Mouse (Mus musculus) limb, embryonic 14.5 days (tissue): ENCODE results near the gene Olfr69. TPM values are rescaled to one million over a fixed set of nuclear protein-coding genes. Genes with fewer than 3 reads are reported as not detected.
"Not testable (repeated sequence)": the region's sequence is repeated elsewhere in the genome, so short reads cannot be mapped to it uniquely, and the experiment has no call there.

Experiments used
- ATAC-seq: fragments of 200-750 bp; cut with Nextera tagmentation; 2 replicates; pipeline ENCODE4 v1.8.0; 2017; ENCODE audit warnings: low read depth, moderate number of reproducible peaks, moderate TSS enrichment; ENCODE audit not compliant: low FRiP score
- DNase-seq: peaks from one replicate; pipeline ENCODE4 v3.0.0-alpha.2; 2015; ENCODE audit warnings: low spot score
- H3K27ac ChIP-seq: fragments of 300-500 bp; sonication (generic); replicated peaks from 2 replicates; pipeline ENCODE4 v1.5.1; 2014; ENCODE audit warnings: low read depth, mild to moderate bottlenecking, low read length, moderate library complexity, mixed read lengths
- H3K27me3 ChIP-seq: fragments of 300-500 bp; sonication (generic); 2 replicates; pipeline ENCODE4 v1.6.1; 2014; ENCODE audit warnings: low read length, mixed read lengths; ENCODE audit not compliant: control insufficient read depth, insufficient read depth
- H3K36me3 ChIP-seq: fragments of 300-500 bp; sonication (generic); 2 replicates; pipeline ENCODE4 v1.6.1; 2014; ENCODE audit warnings: mild to moderate bottlenecking, low read length, moderate library complexity, mixed read lengths; ENCODE audit not compliant: control insufficient read depth, insufficient read depth
- H3K4me1 ChIP-seq: fragments of 300-500 bp; sonication (generic); 2 replicates; pipeline ENCODE4 v1.6.1; 2014; ENCODE audit warnings: antibody characterized with exemption, low read length, mixed read lengths; ENCODE audit not compliant: control insufficient read depth, insufficient read depth
- H3K4me2 ChIP-seq: fragments of 300-500 bp; sonication (generic); replicated peaks from 2 replicates; pipeline ENCODE4 v1.6.1; 2014; ENCODE audit warnings: low read depth, mild to moderate bottlenecking, low read length, moderate library complexity; ENCODE audit not compliant: severe bottlenecking
- H3K4me3 ChIP-seq: fragments of 300-500 bp; sonication (generic); replicated peaks from 2 replicates; pipeline ENCODE4 v1.5.1; 2014; ENCODE audit warnings: low read length
- H3K9ac ChIP-seq: fragments of 300-500 bp; sonication (generic); 2 replicates; pipeline ENCODE4 v1.6.1; 2014; ENCODE audit warnings: mild to moderate bottlenecking, low read depth, low read length, moderate library complexity; ENCODE audit not compliant: severe bottlenecking
- H3K9me3 ChIP-seq: fragments of 300-500 bp; sonication (generic); 2 replicates; pipeline ENCODE4 v1.6.1; 2016; ENCODE audit warnings: low read length; ENCODE audit not compliant: control insufficient read depth
- POLR2A ChIP-seq: fragments of 200-500 bp; IDR thresholded peaks from 2 replicates; pipeline ENCODE4 v1.8.0; 2012; ENCODE audit warnings: inconsistent platforms, mild to moderate bottlenecking, moderate library complexity, borderline replicate concordance; ENCODE audit not compliant: insufficient read depth, insufficient read length; ENCODE audit errors: extremely low read depth
- WGBS: fragments of 180-500 bp; shearing (Covaris S2); extraction: QIAGEN DNeasy Blood & Tissue Kit; methylation state at CpG from one replicate; pipeline ENCODE4 v1.1.7; 2014; 5-methylcytosine and 5-hydroxymethylcytosine counted together
- polyA plus RNA-seq, 2 experiments: library from polyadenylated mRNA; depleted of rRNA in 1 of 2; stranded (reverse) in 1 of 2; unstranded in 1 of 2; fragments of >200 nt; fragmentation: Nextera tagmentation in 1 of 2; extraction: Ambion mirVana in 1 of 2; gene quantifications; 2 replicates each; pipeline versions ENCODE4 v1.2.1 to v1.2.3; 2012 to 2014

Olfr69 gene
- polyA plus RNA-seq (2012; rRNA removed) (not detected in 2 replicates), polyA plus RNA-seq (2014; fragmentation: Nextera tagmentation; extraction: Ambion mirVana) (not detected in 2 replicates)

DNA sequence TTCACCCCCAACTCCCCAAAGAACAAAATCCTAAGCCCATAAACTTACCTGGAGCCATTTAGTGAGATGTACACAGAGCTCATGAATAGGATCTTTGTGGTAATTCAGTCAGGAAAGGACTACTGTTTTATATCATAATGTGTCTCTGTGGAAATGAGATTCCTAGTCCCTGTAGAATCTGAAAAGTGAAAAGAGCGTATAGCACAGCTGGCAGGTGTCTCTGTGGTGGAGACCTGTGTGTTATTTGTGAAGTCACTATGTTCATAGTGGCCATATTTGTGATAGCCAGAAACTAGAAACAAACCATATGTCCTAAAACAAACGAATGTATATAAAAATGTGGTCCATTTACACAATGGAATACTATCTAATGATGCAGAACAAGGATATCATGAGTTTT, at the start of gene Olfr69:
Gene Olfr69 (minus strand): TSS at position 101 of the 400 bp plus-strand sequence.
- no peak for ATAC-seq
- Histone ChIP-seq H3K4me2 (no peak within 1 kb of the TSS), H3K9ac (no peak within 1 kb of the TSS), H3K9me3 (no peaks in the 10 kb centered on the region), H3K27me3 (no peaks in the 10 kb centered on the region), H3K4me1 (no peaks in the 10 kb centered on the region), H3K27ac (no peak within 1 kb of the TSS), H3K4me3 (no peak within 1 kb of the TSS), H3K36me3 (no peaks in the 10 kb centered on the region)
- TF ChIP-seq POLR2A: no peak
- WGBS: 74% methylated on average over 2 of the region's 2 CpGs
- no peak for DNase-seq

GRCm38 (mm10) chr7:103815085-103815484, 43.7 kb upstream of the Olfr69 start:
- H3K27ac ChIP-seq, H3K4me2 ChIP-seq, H3K27me3 ChIP-seq, H3K4me1 ChIP-seq, DNase-seq, H3K36me3 ChIP-seq, H3K4me3 ChIP-seq, ATAC-seq, H3K9me3 ChIP-seq, H3K9ac ChIP-seq: not testable (repeated sequence)
- 71% methylated on average over 1 of the region's 2 CpGs for WGBS

GRCm38 (mm10) chr7:103813766-103814165, 42.4 kb upstream of the Olfr69 start, which contains the start of gene Hbb-bt:
Gene Hbb-bt, minus strand, starts transcription at chr7:103813996.
- no peak within 1 kb of the TSS for H3K27ac ChIP-seq
- H3K27me3 ChIP-seq: no peaks in the 10 kb centered on the region
- no peak within 1 kb of the TSS for H3K4me3 ChIP-seq
- H3K4me2 ChIP-seq: no peak within 1 kb of the TSS
- H3K4me1 ChIP-seq: no peaks in the 10 kb centered on the region
- TF ChIP-seq POLR2A: no peak
- WGBS: 94% methylated on average over 3 of the region's 3 CpGs
- DNase-seq (no peak), ATAC-seq (no peak)
- no peaks in the 10 kb centered on the region for H3K36me3 ChIP-seq
- no peak within 1 kb of the TSS for H3K9ac ChIP-seq
- H3K9me3 ChIP-seq: no peaks in the 10 kb centered on the region

- WGBS: no CpG with 5 or more reads among the region's 3 CpGs
- ATAC-seq, H3K9me3 ChIP-seq: not testable (repeated sequence)
Observed at GRCm38 (mm10) chr7:103813152-103813551, 41.8 kb upstream of the Olfr69 start.

GRCm38 (mm10) chr7:103812174-103812573, 40.8 kb upstream of the Olfr69 start:
- WGBS: 63% methylated on average over 1 of the region's 1 CpGs

More at GRCm38 (mm10) chr7:103813152-103813551, 41.8 kb upstream of the Olfr69 start:
- not testable (repeated sequence) for DNase-seq, H3K27me3 ChIP-seq, H3K4me3 ChIP-seq, H3K4me2 ChIP-seq, H3K4me1 ChIP-seq, H3K36me3 ChIP-seq, H3K27ac ChIP-seq, H3K9ac ChIP-seq

GRCm38 (mm10) chr7:103811223-103811845, 39.9 kb upstream of the Olfr69 start:
- Histone ChIP-seq H3K9ac (no peak overlapping the region), H3K4me1 (no peaks in the 10 kb centered on the region), H3K9me3 (no peaks in the 10 kb centered on the region), H3K4me2 (no peak overlapping the region), H3K36me3 (no peaks in the 10 kb centered on the region), H3K27ac (no peak overlapping the region), H3K27me3 (no peaks in the 10 kb centered on the region), H3K4me3 (no peak overlapping the region)
- 94% methylated on average over 1 of the region's 1 CpGs for WGBS
- TF ChIP-seq POLR2A: no peak
- DNase-seq (no peak), ATAC-seq (no peak)

More at GRCm38 (mm10) chr7:103812174-103812573, 40.8 kb upstream of the Olfr69 start:
- no peak for DNase-seq
- H3K4me2 ChIP-seq: no peak overlapping the region
- no peaks in the 10 kb centered on the region for H3K27me3 ChIP-seq
- no peak for TF ChIP-seq POLR2A
- no peak overlapping the region for H3K9ac ChIP-seq
- H3K9me3 ChIP-seq: no peaks in the 10 kb centered on the region
- ATAC-seq: no peak
- no peaks in the 10 kb centered on the region for H3K4me1 ChIP-seq
- no peak overlapping the region for H3K27ac ChIP-seq
- no peaks in the 10 kb centered on the region for H3K36me3 ChIP-seq
- no peak overlapping the region for H3K4me3 ChIP-seq
